Mouse (Mus musculus): Measurements from ENCODE around the gene Atpif1. TPM values are rescaled to one million over a fixed set of nuclear protein-coding genes. Genes with fewer than 3 reads are reported as not detected.
A peak's percentile ranks its signal among the peaks of the same experiment; 100 is the strongest.

Atpif1 gene
- polyA plus RNA-seq, 1 experiment from 2014 or later = 1,169 TPM

DNA sequence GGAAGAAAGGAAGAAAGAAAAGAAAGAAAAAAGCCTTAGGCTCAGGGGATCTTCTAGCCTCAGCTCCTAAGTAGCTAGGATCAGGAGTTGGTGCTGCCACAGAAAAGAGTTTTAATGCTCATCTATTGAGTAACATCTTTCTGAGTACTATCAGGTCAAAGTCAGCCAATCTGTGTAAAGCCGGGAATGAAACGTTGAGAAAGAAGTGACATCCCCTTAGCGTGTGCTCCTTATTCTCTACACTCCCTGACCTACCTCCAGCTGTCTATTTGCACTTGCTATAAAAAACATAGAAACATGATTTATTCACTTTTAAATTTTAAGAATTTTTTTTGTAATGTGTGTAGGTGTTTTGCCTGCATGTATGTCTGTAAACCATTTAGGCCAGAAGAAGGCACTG, 14.3 kb downstream of the Atpif1 start:
- H3K36me3 ChIP-seq = no peaks in the 10 kb centered on the region
- no peaks in the 10 kb centered on the region for H3K9me3 ChIP-seq
- WGBS = 91% methylated on average over 3 of the region's 3 CpGs
- no peak overlapping the region for H3K4me3 ChIP-seq
- no peak overlapping the region for H3K27ac ChIP-seq
- peaks cover 15% of the 10 kb centered on the region for H3K4me1 ChIP-seq (replicated peaks)
- no peaks in the 10 kb centered on the region for H3K27me3 ChIP-seq (ENCODE audit: insufficient read depth, poor library complexity, severe bottlenecking)
- DNase-seq (ENCODE audit: low spot score) = no peak

GRCm38 (mm10) chr4:132518066-132518465, 15.4 kb downstream of the Atpif1 start:
- no peak for DNase-seq (ENCODE audit: low spot score)
- peaks cover 7% of the 10 kb centered on the region for H3K27me3 ChIP-seq (ENCODE audit: insufficient read depth, poor library complexity, severe bottlenecking)
- peaks cover 22% of the 10 kb centered on the region for H3K4me1 ChIP-seq (replicated peaks)
- 78% methylated on average over 8 of the region's 8 CpGs for WGBS
- H3K4me3 ChIP-seq = no peak overlapping the region
- no peaks in the 10 kb centered on the region for H3K9me3 ChIP-seq
- H3K36me3 ChIP-seq = no peaks in the 10 kb centered on the region
- H3K27ac ChIP-seq = no peak overlapping the region

GRCm38 (mm10) chr4:132515369-132516155, 17.9 kb downstream of the Atpif1 start:
- Histone ChIP-seq H3K9me3 (no peaks in the 10 kb centered on the region), H3K4me3 (peak overlapping the region; percentile 58), H3K36me3 (no peaks in the 10 kb centered on the region), H3K27me3 (ENCODE audit: insufficient read depth, poor library complexity, severe bottlenecking) (peaks cover 11% of the 10 kb centered on the region), H3K27ac (peak overlapping the region; percentile 74), H3K4me1 (replicated peaks) (peaks cover 24% of the 10 kb centered on the region)
- WGBS = 20% methylated on average over 22 of the region's 22 CpGs
- peak; percentile 88 for DNase-seq (ENCODE audit: low spot score)

DNA sequence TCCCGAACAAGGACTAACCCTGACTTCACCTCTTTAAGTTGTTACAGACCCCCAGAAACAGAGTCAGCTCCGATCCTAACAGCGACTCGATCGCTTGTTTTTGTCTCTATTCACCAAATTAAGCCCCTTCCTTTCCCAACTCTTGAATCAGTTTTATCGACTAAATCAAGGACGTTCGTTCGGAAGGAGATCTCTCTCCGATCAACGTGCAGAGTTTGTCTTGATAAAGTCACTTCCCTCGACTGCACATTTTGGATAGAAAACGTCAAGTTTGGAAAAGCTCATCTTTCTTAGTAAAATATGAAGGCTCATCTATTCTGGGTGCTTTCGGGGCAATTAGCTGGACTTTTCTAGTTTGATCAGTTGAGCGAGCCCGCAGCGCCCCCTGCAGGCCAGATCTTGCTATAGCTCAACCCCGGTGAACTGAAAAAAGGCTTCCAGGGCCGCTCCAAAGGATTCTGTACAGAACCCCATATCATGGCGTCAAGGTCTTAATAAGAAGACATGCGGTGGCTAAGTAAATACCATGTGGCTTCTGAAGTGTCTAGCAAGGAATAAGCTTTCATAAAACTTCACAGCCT, 18.8 kb downstream of the Atpif1 start:
- 3% methylated on average over 21 of the region's 21 CpGs for WGBS
- Histone ChIP-seq H3K36me3 (no peaks in the 10 kb centered on the region), H3K27me3 (ENCODE audit: insufficient read depth, poor library complexity, severe bottlenecking) (peaks cover 11% of the 10 kb centered on the region), H3K27ac (peak overlapping the region; percentile 74; the same call in 1 of the 2 replicates), H3K9me3 (no peaks in the 10 kb centered on the region), H3K4me3 (peak overlapping the region; percentile 58), H3K4me1 (replicated peaks) (peaks cover 29% of the 10 kb centered on the region)
- DNase-seq (ENCODE audit: low spot score) = peak; percentile 89

DNA sequence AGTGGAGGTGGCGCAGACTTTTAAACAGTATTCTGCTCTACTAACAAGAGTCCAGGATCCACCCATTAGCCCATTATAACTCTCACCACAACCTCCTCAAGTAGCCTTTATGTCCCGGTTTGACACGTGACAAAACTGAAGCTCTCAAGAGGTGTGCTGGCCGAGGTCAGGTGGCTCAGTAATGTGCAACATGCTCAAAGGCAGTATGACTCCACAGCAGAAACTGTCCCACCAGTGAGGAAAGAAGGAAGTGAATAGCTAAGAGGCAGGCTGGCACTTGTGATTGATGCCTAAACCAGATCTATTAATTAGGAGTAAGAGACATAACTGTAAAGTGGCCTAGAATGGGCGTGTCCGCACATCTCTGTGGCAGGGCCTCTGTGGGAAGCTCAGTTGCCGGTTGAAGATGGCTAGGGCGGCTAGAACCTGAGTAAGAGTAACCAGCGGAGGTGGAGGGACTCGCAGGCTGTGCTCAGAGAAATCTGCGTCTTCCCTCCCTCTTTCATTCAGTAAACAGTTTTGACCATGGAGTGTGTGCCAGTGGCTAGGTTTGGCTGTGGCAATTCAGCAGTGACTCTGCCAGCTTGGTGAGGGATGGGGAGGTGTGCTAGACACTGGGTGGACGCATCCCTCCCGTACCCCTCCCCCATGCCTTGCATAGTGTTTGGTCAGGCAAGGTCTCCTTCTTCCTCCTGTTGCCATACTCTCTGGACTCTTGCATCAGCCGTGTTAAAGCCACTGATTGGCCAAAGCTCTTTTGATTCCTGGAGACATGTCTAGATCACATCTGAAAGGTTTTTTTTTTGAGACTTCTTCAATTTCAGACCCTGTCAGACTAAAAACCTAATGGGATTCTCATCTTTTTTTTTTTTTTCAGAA, 19.8 kb downstream of the Atpif1 start:
- WGBS = 28% methylated on average over 14 of the region's 14 CpGs
- H3K9me3 ChIP-seq = no peaks in the 10 kb centered on the region
- no peaks in the 10 kb centered on the region for H3K36me3 ChIP-seq
- DNase-seq (ENCODE audit: low spot score) = no peak
- H3K4me1 ChIP-seq (replicated peaks) = peaks cover 40% of the 10 kb centered on the region
- peaks cover 11% of the 10 kb centered on the region for H3K27me3 ChIP-seq (ENCODE audit: insufficient read depth, poor library complexity, severe bottlenecking)
- H3K4me3 ChIP-seq = peak overlapping the region; percentile 11
- H3K27ac ChIP-seq = no peak overlapping the region

GRCm38 (mm10) chr4:132512080-132512479, 21.4 kb downstream of the Atpif1 start:
- DNase-seq (ENCODE audit: low spot score) = no peak
- no peaks in the 10 kb centered on the region for H3K36me3 ChIP-seq
- H3K27ac ChIP-seq = no peak overlapping the region
- peaks cover 11% of the 10 kb centered on the region for H3K27me3 ChIP-seq (ENCODE audit: insufficient read depth, poor library complexity, severe bottlenecking)
- 79% methylated on average over 3 of the region's 3 CpGs for WGBS
- H3K9me3 ChIP-seq = no peaks in the 10 kb centered on the region
- H3K4me3 ChIP-seq = no peak overlapping the region
- H3K4me1 ChIP-seq (replicated peaks) = peaks cover 50% of the 10 kb centered on the region

GRCm38 (mm10) chr4:132510352-132510798, 23.1 kb downstream of the Atpif1 start, which contains the start of gene Sesn2:
TSS of gene Sesn2 (minus strand) at chr4:132510501.
- Histone ChIP-seq H3K4me1 (replicated peaks) (peaks cover 54% of the 10 kb centered on the region), H3K36me3 (no peaks in the 10 kb centered on the region), H3K4me3 (peak within 1 kb of the TSS; percentile 86), H3K9me3 (no peaks in the 10 kb centered on the region), H3K27ac (peak within 1 kb of the TSS; percentile 89), H3K27me3 (ENCODE audit: insufficient read depth, poor library complexity, severe bottlenecking) (peaks cover 11% of the 10 kb centered on the region)
- WGBS = under 1% methylated on average over 32 of the region's 32 CpGs
- peak; percentile 96 for DNase-seq (ENCODE audit: low spot score)

DNA sequence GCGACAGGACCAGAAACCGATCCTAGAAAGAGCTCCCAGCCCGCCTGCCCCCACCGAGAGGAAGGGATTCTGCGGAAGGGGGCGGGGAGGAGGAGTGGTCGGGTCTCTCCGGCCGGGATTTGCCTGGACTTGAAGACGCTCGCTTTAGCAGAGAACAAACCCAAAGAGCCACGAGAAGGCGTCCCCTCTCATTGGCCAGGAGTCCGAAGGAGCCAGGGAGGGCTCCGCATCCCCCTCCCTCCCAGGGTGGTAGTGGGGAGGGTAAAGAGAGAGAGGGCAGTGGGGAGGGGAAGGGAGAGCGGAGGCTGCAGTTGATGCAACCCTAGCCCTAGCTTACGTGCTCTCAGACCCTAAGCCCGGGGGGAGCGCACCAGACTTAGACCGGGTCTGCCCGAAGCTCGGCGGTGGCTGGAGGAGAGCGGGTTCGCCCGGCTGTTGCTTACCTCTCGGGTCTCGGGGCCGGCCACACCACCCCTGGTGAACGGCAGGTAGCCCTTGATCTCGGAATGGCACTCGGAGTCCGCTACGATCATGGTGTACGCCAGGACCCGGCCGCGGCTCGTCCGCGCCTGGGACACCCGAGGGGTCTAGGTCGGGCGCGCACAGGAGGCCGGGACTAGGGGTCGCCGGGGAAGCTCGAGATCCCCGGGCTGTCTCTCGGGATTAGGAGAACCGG, 23.7 kb downstream of the Atpif1 start:
- peaks cover 56% of the 10 kb centered on the region for H3K4me1 ChIP-seq (replicated peaks)
- H3K4me3 ChIP-seq = peak overlapping the region; percentile 86
- no peaks in the 10 kb centered on the region for H3K9me3 ChIP-seq
- no peaks in the 10 kb centered on the region for H3K36me3 ChIP-seq
- under 1% methylated on average over 52 of the region's 52 CpGs for WGBS
- DNase-seq (ENCODE audit: low spot score) = peak; percentile 89
- H3K27ac ChIP-seq = peak overlapping the region; percentile 89
- peaks cover 11% of the 10 kb centered on the region for H3K27me3 ChIP-seq (ENCODE audit: insufficient read depth, poor library complexity, severe bottlenecking)

GRCm38 (mm10) chr4:132507210-132507609, 26.2 kb downstream of the Atpif1 start:
- Histone ChIP-seq H3K4me3 (no peak overlapping the region), H3K27me3 (ENCODE audit: insufficient read depth, poor library complexity, severe bottlenecking) (peaks cover 5% of the 10 kb centered on the region; the same call in 1 of the 2 replicates), H3K9me3 (no peaks in the 10 kb centered on the region), H3K4me1 (replicated peaks) (peaks cover 47% of the 10 kb centered on the region), H3K27ac (no peak overlapping the region), H3K36me3 (no peaks in the 10 kb centered on the region)
- 36% methylated on average over 2 of the region's 2 CpGs for WGBS
- no peak for DNase-seq (ENCODE audit: low spot score)

- Histone ChIP-seq H3K27ac (no peak overlapping the region), H3K36me3 (no peaks in the 10 kb centered on the region), H3K4me1 (replicated peaks) (peaks cover 47% of the 10 kb centered on the region), H3K27me3 (ENCODE audit: insufficient read depth, poor library complexity, severe bottlenecking) (peaks cover 3% of the 10 kb centered on the region; the same call in 1 of the 2 replicates), H3K4me3 (no peak overlapping the region), H3K9me3 (no peaks in the 10 kb centered on the region)
- 74% methylated on average over 6 of the region's 6 CpGs for WGBS
- no peak for DNase-seq (ENCODE audit: low spot score)
Measured at GRCm38 (mm10) chr4:132506250-132506649, 27.2 kb downstream of the Atpif1 start.

DNA sequence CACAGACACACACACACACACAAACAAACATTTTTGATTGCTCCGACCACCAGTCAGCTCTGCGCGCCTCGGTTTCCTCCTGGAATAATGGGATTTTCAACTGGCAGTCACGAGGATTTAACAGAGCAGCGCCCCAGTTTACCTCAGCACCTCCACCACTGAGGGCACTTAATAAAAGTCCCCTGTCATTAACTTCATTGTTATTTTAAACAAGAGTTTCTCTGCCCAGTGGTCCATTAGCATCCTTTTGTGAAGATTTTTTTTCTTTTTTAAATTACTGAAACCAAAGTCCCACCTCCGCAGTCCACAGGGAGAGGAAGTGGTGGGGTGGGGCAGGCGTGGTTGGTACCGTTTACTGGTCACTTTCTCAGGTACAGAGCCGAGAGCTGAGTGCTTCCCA, 27.7 kb downstream of the Atpif1 start:
- no peak for DNase-seq (ENCODE audit: low spot score)
- H3K27me3 ChIP-seq (ENCODE audit: insufficient read depth, poor library complexity, severe bottlenecking) = no peaks in the 10 kb centered on the region
- peaks cover 47% of the 10 kb centered on the region for H3K4me1 ChIP-seq (replicated peaks)
- no peak overlapping the region for H3K4me3 ChIP-seq
- no peak overlapping the region for H3K27ac ChIP-seq
- no peaks in the 10 kb centered on the region for H3K36me3 ChIP-seq
- no peaks in the 10 kb centered on the region for H3K9me3 ChIP-seq
- WGBS = 27% methylated on average over 10 of the region's 10 CpGs

DNA sequence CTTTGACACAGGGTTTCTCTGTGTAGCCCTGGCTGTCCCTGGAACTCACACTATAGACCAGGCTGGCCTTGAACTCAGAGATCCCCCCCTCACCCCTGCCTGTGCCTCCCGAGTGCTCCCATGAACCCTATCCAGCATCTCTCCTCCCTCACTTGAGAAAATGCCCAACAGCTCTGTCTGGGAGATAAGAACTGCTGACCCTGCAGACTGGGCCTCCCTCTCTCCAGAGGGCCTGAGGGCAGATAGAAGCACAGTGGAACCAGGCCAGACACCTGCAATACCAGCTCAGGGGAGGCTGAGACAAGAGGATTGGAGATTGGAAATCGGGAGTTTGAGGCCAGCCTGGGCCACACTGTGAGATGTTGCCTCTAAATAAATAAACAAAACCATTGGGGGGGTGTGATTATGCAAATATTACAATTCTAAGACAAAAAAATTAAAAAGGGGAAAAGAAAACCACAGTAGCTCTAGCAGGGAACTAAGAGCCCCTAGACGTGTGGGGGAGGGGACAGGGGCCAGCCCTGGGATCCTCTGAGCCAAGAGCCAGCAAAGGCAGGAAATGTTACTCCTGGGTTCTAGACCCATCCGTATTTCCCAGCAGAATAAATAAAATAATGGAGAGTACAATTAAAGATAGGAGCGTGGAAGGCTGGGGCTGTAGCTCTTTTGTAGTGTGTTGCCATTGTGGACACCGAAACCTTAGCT, 28.3 kb downstream of the Atpif1 start:
- Histone ChIP-seq H3K36me3 (no peaks in the 10 kb centered on the region), H3K27ac (no peak overlapping the region), H3K27me3 (ENCODE audit: insufficient read depth, poor library complexity, severe bottlenecking) (no peaks in the 10 kb centered on the region), H3K4me3 (no peak overlapping the region), H3K9me3 (no peaks in the 10 kb centered on the region), H3K4me1 (replicated peaks) (peaks cover 43% of the 10 kb centered on the region)
- DNase-seq (ENCODE audit: low spot score) = no peak
- WGBS = 60% methylated on average over 6 of the region's 6 CpGs

All from hindbrain, embryonic 10.5 days (tissue).